Mouse (Mus musculus): ENCODE measurements around the gene Gm20388.
A peak's percentile ranks its signal among the peaks of the same experiment; 100 is the strongest.
"Not testable (repeated sequence)": the region's sequence is repeated elsewhere in the genome, so short reads cannot be mapped to it uniquely, and the experiment has no call there.

Gm20388 gene

DNA sequence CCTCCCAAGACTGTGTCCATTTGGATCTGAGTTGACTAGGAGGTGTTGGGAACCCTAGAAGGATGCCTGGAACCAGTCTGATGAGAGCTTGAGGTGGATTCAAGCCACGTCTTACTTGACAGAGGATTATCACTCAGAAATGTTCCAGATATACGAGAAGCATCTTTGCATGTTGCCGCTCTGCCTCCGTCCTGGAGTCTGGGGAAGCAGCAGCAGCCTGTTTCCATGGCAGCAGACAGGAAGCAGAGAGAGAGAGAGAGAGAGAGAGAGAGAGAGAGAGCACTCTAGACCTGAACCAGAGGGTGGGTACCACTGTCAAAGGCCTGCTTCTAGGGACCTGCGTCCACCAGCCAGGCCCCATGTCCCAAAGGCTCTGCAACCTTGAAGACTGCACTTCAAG lies 1386.0 kb downstream of the Gm20388 start:
- no peak for DNase-seq

DNA sequence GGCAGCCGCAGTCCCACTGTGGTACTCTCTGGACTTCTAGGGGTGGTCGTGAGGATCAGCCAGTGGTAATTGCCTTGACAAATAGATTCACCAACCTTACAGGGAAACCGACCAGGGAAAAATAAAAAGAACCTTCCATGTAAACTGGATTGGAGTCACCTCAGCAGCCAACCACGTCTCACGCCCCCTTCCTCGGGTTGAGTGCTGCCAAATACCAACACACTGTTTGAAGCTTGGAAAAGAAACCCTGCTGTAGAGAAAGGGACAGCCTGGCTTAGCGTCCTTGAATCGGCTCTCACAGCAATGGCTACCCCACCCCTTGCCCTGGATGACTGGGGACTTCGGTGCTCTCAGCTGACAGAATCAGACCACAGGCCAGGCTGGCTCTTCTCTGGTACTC lies 1386.7 kb downstream of the Gm20388 start:
- no peak for DNase-seq

DNA sequence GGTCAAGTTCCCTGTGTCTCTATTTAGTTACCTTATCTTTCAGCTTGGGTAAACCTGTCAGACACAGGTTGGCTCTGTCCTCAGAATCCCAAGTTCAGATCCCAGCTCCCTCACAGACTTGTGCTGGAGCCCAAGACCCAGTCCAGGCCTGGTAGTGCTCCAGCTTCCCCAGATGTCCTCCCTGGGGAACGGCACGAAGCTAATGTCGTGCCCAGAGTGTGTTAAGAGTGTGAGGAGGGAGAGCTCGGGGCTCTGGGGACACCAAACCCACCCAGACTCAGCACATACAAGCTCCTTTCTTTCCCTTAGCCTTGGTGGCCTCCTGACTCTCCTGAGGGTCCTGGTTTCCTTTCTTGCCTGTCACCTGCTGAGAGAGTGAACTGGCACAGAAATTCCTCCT lies 1389.4 kb downstream of the Gm20388 start:
- DNase-seq, result no peak

DNA sequence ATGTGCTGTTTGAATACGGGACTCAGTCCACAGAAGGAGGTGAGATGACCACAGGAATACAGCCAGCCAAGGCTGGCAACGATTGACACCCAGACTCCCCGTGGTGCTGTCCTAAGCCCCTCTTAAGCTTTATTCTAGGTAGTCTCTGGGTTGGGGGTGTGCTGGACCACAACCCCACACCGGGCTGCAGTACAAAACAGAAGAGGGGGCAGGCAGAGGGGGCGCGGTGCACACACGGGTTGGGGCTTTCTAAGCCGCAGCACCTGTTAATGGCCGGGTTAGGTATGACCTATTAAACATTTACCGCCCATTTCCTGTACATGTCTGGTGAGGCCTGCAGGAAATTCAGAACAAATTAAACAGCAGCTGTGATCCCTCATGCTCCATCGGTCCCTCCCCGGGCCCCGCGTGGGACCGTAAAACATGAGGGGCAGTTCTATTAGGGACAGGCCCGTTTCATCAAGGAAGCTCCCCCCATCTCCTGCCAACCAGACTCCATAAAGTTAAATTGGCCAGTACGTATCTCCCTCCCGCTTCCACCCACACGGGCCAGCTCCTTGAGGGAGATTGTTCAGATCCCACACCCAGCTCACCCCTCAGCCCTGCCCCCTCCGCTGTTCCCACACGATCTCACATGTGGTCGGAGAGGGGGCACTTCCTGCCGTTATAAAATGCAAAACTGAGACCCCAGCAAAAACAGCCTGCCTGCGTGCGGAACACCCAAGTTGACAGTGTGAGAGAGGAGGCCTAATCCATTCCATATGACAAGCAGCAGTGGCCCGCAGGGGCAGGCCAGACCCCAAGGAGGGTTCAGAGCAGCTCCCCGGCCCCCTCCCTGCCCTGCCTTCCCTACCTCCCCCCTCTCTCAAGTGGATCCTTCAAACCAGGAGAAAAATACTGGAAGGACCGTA lies 1390.1 kb downstream of the Gm20388 start:
- DNase-seq, result no peak

DNA sequence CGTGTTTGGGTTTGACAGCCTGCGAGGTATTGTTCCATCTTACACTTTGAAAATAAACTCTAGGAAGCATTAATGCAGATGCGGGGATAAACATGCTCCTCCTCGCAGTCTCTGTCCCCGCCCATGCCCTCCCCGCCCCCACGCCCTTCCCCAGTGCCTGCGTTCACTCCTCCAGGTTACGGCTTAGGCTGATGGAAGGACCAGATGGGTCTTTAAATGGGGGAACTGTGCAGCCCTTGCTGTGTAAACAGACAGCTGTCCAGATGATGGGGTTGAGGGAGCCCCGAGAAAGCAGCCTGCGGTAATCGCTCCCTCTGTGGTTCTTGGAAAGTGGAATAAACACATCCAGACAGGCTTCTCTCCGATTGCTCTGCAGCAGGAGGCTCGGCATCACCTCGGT lies 1390.8 kb downstream of the Gm20388 start:
- DNase-seq, result no peak

DNA sequence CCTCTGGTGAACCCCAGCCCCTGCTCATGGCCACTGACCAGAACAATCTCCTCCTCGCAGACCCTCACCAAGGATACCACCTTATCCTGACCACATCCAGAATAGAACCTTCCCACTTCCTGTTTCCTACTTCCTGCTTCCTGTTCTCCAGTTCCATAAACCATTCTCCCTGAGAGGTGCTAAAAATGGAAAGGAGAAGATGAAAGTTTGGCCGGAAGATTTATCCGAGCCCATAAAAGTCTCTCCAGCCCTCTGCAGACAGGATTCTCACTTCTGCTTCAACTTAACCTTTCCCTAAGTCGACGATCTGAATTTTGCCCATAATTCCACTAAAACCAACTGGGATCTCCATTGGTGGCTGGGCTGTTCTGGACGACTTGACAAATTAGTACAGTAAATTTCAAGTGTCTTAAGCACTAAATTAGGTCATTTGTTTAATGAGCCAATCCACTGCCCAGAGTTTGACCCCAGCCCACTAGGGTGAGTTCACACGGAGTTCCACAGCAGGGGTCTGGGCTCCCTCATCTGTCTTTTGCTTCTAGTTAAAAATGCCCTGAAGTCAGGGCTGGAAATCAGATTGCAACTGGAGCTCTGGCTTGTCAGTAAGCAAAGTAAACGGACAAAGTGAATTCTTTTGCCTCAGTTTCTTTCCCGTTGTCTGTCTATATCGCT lies 1391.5 kb downstream of the Gm20388 start:
- no peak for DNase-seq

DNA sequence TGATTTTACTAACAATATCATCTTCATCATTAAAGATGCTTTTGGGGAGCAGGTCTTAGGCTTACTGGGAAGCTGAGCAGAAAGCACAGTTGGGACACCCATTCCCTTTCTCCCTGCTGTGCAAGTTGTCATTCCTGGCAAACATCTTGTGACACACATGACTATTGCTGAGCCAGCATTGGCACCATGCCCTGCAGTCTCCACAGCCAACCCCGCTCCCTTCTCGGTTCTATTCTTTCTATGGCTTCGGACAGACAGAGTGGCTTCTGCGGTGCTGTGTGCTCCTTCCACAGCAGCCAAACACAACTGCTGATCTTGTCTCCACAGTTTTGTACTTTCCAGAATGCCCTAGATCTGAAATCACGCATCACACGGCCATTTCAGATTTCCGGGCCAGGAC lies 1397.1 kb downstream of the Gm20388 start:
- peak; percentile 55 to 68 for DNase-seq

DNA sequence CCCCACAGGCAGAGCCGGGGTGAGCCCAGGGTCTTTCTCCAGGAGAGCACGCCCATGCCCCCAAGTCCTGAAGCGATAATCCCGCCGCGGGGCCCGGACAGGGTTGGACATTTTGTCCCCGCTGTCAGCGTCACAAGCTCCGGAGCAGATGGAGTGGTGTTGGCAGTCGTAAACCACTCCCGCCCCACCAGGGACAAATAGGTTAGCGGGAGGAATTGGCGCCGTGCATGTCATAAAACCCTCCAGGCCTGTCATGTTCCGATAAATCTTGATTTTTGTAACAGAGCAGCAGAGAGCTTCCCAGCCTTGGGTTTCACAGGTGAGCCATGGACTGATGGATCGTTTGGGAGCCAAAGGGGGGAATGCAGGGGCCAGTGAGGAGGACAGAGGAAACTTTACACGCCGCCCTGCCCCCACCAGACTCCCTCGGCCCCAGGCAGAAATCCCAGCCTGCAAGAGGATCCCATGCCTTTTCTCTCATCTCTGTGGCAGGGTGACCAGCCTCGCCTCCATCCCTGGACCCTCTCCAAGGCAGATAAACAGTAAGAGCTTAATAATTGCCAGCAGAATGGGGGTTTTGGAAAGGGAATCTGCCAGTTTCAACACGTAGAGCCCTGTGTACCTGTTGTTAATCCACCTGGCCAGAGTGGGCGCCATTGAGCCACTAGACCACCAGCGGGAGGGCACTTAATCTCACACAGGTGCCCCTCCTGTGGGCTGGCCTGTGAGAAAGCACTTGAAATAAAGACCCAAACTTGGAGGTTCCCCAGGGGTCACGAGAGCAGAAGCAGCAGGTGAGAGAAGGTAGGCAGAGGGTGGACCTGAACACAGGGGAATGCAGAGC lies 1400.6 kb downstream of the Gm20388 start:
- DNase-seq, result peak; percentile 55 to 64

DNA sequence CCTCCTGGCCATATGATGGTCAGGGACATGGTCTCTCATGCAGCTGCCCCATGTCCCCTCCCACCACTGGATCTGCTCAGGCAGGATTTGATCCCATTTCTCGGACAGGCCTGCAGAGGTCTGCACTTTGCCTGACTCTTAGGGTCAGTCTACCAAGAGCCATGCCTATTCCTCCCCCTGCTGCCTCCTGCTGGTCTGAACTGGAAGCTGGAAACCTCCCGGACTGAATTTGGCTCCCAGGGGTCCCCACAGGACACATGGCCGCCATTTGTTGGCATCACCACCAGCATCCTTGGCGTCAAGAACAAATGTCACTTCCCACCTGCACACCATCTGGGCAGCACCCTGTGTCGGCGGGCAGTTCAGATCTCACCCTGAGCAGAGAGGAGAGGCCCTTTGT lies 1402.8 kb downstream of the Gm20388 start:
- DNase-seq, result peak in 1 of 2 experiments; percentile 27

DNA sequence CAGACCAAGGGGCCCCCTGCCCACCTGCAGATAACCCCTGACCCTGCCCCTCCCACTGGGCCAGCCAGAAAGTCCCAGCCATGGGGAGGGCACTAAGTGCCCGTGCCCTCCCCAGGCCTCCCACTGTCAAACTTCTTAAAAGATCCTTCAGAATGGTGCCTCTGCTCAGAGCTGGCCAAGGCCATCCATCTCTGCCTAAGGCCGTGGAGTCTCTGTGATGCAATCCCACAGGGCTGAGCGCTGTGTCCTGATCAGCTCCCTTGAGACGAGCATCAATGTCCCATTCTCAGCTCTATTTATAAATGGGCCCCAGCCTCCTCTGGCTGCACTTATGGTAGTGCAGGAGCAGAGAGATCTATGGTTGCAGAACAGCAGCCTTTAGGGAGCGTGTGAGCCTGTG lies 1403.4 kb downstream of the Gm20388 start:
- no peak for DNase-seq

DNA sequence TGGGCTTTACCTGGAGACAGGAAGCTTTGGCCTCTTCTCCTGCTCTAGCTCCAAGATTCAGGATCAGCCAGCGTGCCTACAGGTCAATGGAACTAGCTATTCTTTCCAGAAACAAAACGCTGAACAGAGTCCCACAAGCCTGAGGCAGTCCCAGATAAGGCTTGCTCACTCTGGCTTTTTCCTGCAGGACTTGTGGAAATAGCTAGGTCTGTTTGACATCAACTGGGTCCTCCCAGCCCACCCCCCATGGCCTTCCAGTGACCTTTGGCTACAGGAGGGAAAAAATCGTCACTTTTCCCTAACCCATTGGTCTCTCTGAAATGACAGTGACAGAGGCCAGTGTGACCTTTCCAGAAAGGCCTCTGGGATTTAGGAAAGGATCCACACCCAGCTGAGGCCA lies 1404.9 kb downstream of the Gm20388 start:
- no peak for DNase-seq

DNA sequence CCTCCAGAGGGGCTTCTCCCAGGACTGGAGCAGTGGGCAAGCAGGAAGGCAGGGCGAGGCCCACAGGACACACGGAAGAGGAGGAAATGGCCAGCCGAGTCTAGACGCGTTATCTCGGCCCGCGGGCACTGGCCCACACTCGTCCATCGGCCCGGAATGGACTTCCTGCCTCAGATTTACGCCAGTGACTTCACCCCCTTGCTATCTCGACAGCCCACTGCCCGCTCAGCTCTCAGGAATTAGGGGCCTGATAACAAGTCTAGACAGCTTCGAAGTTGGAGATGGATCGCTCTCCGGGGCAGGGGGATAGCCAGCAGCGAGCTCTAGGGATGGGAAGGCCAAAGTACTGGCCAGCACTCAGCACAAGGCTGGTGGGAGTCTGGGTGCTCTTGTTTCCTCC lies 1405.4 kb downstream of the Gm20388 start:
- no peak for DNase-seq

DNA sequence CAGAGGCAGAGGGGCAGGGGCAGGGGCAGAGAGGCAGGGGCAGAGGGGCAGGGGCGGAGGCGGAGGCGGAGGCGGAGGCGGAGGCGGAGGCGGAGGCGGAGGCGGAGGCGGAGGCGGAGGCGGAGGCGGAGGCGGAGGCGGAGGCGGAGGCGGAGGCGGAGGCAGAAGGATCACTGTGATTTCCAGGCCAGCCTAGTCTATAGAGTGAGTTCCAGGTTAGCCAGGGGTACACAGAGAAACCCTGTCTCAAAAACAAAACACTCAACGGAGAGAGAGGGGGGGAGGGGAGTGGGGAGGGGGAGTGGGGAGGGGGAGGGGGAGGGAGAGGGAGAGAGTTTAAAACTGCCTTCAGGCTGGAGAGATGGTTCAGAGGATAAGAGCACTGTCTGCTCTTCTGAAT lies 1408.1 kb downstream of the Gm20388 start:
- DNase-seq, result not testable (repeated sequence)

DNA sequence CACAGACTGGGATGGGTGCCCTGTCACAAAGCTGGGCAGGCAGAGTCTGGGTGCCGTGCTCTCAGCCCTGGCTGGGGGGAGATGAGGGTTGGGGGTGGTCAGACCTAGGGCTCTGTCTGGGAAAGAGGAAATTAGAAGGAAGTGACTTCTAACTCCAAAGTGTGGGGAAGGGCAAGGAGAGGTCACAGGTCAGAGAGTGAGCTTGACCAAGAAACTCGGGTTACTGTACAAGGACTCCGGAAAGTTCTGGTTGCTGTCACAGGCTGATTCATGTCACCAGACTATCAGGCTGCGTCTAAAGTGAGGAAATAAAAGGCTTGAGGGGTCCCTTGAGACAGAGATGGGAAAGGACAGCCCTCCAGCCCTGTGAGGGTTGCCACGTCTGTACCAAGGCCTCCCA lies 1408.8 kb downstream of the Gm20388 start:
- no peak for DNase-seq

DNA sequence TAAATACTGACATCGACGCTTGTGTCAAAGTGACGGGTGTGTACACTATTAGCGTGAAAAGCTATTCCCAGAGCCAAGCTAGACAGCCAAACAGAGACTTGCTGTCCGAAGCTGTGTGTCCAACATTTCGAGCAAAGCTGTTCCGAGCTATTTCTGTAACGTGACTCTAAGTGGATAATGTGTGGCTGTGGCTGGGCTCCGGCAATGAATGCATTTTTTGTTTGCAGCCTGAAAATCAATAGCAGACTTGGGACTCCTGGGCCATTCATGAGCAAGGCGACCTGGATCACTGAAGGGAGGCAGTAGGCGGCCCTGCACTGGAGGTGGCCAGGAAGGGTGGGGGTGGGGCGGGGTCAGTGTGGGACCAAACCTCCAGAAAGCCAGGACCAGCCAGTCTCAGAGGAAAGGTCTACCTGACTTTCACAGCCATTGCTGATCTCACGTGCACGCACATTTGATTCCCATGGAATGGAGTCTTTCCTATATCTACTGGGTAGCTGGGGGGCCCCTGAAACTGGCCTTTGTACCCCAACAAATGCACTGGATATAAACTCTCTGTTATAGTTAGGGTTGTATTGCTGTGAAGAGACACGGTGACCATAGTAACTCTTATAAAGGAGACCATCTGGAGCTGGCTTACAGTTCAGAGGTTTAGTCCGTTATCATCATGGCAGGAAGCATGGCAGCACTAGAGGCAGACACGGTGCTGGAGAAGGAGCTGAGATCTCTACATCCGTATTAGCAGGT lies 1415.7 kb downstream of the Gm20388 start:
- DNase-seq, result no peak

DNA sequence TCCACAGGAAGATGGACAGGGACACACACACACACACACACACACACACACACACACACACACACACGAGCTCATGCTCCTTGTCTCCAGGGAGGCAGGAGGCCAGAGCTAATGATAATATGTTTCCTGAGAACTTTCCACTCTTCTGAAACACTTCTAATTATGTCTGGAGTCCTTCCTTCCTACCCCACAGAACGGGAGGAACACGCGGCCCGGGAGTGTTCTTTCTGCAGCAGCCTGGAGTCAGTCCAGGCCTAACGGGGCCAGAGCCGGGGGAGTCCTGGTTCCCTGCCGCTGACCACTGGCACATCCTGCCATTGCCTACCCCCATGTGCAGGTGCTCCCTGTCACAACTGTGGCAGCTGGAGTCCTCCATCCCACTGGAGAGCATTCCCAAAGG lies 1421.8 kb downstream of the Gm20388 start:
- no peak for DNase-seq

DNA sequence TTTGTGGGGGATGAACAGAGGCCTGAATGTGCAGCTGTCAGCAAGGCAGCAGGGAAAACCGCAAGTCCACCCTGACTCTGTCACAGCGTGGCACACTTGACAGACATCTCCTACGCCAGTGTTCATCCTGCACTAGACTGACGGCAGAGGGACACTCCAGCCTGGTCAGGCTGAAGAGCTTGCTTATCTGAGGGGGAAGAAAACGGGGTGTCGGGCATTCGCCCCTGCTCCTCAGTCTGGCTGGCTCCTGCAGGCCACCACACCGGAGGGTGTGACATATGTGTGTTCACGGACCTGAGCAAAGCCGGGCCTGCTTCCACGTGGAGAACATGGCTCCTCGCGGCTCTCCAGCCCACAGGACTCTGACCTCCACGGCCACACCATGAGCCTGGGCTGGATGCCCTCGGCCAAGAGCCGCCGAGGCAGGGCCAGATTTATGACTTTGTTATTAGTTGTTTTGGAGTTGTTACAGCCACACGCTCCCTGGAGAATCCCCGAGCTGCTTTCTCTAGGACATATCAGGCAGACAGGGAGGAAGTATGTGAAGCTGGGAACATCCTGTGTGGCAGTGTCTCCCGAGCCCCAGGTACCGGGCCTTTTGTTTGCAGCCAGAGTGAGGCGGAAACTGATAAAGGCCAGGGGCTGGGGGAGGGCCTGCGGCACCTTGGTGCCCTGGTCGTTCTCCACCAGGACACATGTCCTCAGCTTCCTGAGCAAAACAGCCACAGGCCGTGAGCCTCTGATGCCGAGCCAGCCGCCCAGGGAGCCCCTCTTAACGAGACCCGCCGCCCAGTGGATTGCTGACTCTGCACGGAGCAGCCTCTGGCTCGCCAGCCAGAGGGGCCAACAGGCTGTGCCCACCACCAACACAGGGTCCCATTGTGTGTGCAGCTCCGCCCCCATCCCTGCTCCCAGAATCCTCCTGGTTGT lies 1424.1 kb downstream of the Gm20388 start:
- no peak for DNase-seq

DNA sequence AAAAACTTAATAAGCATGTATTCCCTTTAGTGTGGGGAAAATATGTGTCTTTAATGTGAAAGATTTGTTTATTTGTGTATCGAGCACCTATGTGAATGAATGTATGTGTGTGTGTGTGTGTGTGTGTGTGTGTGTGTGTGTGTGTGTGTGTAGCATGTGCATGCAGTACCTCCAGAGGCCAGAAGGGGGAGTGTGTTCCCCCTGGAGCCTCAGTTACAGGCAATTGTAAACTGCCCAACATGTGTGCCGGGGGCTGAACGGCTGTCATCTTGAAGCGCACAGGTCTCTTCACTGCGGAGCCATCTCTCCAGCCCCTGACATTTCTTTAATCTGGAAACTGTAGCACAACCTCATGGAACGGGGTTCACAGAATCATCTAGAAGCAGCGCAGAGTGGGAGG lies 1425.0 kb downstream of the Gm20388 start:
- no peak for DNase-seq

DNA sequence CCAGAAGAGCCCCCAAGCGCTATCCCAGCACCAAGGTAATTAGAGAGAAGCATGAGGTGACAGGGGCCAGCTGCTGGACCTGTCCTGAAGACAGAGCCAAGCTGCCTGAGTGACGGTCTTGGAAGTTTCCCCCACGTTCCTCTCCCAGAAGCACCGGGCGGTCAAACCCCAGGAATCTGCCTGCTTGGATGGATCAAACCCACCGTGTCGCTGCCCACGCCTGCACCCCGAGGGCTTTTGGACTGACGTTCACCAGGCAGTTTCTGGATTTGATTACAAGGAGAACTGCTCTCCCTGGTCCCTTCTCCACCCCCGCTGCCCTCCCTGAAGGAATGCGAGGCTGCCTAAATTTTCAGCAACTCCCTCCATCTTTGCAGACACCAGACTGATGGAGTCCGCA lies 1432.3 kb downstream of the Gm20388 start:
- DNase-seq, result no peak

DNA sequence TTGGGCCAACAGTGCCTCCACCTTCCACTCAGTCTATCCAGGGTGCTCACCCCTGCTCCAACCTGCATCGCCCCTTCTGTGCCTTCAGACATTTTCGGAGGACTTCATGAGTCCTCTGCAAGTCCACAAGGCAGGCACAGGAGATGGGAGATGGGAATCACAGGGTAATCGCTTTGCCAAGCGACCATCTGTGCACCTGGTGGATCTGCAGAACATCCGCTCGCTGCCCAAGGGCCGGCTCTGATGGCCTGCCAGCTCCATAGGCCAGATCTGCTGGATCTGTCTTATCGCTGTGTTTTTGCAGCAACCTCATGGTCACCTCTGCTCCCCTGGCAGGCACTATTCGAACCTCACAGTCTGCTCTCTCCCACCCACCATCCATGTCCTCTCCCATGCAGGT lies 1433.8 kb downstream of the Gm20388 start:
- peak; percentile 50 to 65 for DNase-seq

DNA sequence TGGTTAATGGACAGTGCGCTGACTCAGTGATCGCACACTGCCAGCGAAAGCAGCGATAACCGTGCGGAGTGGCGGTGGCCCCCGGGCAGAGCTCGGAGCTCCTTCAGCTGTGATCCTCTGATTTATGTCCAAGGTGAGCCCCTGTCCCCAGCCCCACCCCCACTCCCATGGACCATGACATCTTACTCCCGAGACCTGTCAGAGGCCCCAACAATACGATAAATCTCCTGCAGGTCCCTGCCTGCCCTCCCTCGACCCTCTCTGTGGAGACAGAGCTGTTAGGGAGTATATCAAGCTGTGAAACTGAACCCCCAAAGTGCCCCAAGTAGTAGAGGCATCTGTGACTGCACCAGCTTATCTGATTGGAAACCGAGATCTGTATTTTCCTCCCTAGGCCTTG lies 1435.5 kb downstream of the Gm20388 start:
- DNase-seq, result no peak

DNA sequence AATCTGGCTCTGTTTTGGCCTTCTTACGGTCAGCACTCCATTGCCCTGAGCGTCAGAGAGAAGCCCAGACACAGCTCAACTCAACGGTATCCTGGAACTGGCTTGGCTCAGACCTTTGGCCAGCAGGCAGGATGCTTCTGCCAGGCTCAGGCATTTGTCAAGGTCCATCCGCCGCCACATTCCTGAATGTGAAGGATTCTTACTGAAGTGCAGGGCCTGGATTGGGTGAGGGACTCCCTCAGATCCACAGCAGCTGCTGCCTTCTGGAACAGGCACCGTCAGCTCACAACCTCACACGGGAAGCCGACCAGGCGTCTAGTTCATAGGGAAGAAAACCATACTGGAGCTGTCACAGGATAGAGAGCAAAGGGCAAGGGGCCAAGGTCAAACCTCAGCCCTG lies 1436.2 kb downstream of the Gm20388 start:
- DNase-seq, result peak; percentile 63 to 70
